Mouse (Mus musculus): ENCODE measurements around the gene Olfr643. TPM values are rescaled to one million over a fixed set of nuclear protein-coding genes. Genes with fewer than 3 reads are reported as not detected.
"Not testable (repeated sequence)": the region's sequence is repeated elsewhere in the genome, so short reads cannot be mapped to it uniquely, and the experiment has no call there.

The Olfr643 gene
- polyA plus RNA-seq, 1 experiment = not detected

- no peaks in the 10 kb centered on the region for H3K27me3 ChIP-seq (ENCODE audit: control insufficient read depth)
- no peak within 1 kb of the TSS for H3K4me3 ChIP-seq (replicated peaks)
- TF ChIP-seq TAL1 (IDR thresholded peaks at IDR 0.05; ENCODE audit: low read length) (no peak), GATA1 (IDR thresholded peaks at IDR 0.05; ENCODE audit: low read length) (no peak)
- no peaks in the 10 kb centered on the region for H3K4me1 ChIP-seq (ENCODE audit: control insufficient read depth)
- H3K36me3 ChIP-seq (ENCODE audit: control insufficient read depth) = no peaks in the 10 kb centered on the region
- H3K9me3 ChIP-seq (ENCODE audit: control insufficient read depth, low read length) = no peaks in the 10 kb centered on the region
These were observed 102.1 kb downstream of the Olfr643 start, which contains the start of gene Olfr641 for GRCm38 (mm10) chr7:104035145-104035544. Gene Olfr641, plus strand, starts transcription at chr7:104035445.

- H3K27me3 ChIP-seq (ENCODE audit: control insufficient read depth) = no peaks in the 10 kb centered on the region
- H3K4me1 ChIP-seq (ENCODE audit: control insufficient read depth) = no peaks in the 10 kb centered on the region
- no peaks in the 10 kb centered on the region for H3K9me3 ChIP-seq (ENCODE audit: control insufficient read depth, low read length)
- no peak overlapping the region for H3K4me3 ChIP-seq (replicated peaks)
- H3K36me3 ChIP-seq (ENCODE audit: control insufficient read depth) = no peaks in the 10 kb centered on the region
- TF ChIP-seq TAL1 (IDR thresholded peaks at IDR 0.05; ENCODE audit: low read length) (no peak), GATA1 (IDR thresholded peaks at IDR 0.05; ENCODE audit: low read length) (no peak)
These were observed 110.2 kb downstream of the Olfr643 start for GRCm38 (mm10) chr7:104026978-104027377.

DNA sequence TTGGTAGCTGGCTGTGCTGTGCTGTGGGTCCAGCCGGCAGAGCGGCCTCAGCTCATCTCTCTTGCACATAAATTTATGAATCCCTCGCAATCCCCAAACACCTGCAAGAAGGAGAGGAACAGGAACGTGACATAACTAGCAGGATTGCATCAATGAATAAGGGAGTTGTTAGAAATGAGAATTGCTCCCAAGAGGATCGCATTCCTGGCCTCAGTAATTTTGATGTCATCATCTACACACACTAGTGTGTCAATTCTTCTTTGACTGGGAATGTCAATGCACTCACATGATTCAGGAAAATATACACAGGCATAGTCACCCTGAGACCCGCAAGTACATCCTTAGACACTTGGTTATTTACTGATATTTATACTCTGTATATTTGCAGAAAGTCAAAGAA, 111.7 kb downstream of the Olfr643 start, which contains the start of gene Olfr640:
TSS of gene Olfr640 (minus strand) at position 101 of the 400 bp plus-strand sequence.
- TF ChIP-seq TAL1 (IDR thresholded peaks at IDR 0.05; ENCODE audit: low read length) (no peak), GATA1 (IDR thresholded peaks at IDR 0.05; ENCODE audit: low read length) (no peak)
- H3K27me3 ChIP-seq (ENCODE audit: control insufficient read depth) = no peaks in the 10 kb centered on the region
- H3K9me3 ChIP-seq (ENCODE audit: control insufficient read depth, low read length) = no peaks in the 10 kb centered on the region
- no peak within 1 kb of the TSS for H3K4me3 ChIP-seq (replicated peaks)
- H3K36me3 ChIP-seq (ENCODE audit: control insufficient read depth) = no peaks in the 10 kb centered on the region
- H3K4me1 ChIP-seq (ENCODE audit: control insufficient read depth) = no peaks in the 10 kb centered on the region

DNA sequence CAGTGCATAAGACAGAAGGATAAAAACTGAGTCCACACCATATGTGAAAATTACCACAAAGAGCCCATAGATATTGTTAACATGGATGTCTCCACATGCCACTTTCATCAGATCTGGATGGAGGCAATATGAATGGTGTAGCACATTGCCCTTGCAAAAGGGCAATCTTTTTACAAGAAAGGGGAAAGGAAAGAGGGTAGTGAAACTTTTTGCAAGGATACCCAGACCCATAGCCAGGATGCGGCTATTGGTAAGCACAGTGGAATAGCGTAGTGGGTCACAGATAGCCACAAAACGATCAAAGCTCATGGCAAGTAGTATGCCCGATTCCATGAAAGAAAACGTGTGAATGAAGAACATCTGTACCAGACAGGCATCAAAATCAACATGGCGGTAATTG, 115.6 kb downstream of the Olfr643 start:
- H3K4me1 ChIP-seq (ENCODE audit: control insufficient read depth) = no peaks in the 10 kb centered on the region
- H3K4me3 ChIP-seq (replicated peaks) = no peak overlapping the region
- no peaks in the 10 kb centered on the region for H3K27me3 ChIP-seq (ENCODE audit: control insufficient read depth)
- no peaks in the 10 kb centered on the region for H3K36me3 ChIP-seq (ENCODE audit: control insufficient read depth)
- TF ChIP-seq TAL1 (IDR thresholded peaks at IDR 0.05; ENCODE audit: low read length) = no peak
- no peak for TF ChIP-seq GATA1 (IDR thresholded peaks at IDR 0.05; ENCODE audit: low read length)
- no peaks in the 10 kb centered on the region for H3K9me3 ChIP-seq (ENCODE audit: control insufficient read depth, low read length)

- no peaks in the 10 kb centered on the region for H3K9me3 ChIP-seq (ENCODE audit: control insufficient read depth, low read length)
- H3K27me3 ChIP-seq (ENCODE audit: control insufficient read depth) = no peaks in the 10 kb centered on the region
- H3K36me3 ChIP-seq (ENCODE audit: control insufficient read depth) = no peaks in the 10 kb centered on the region
- H3K4me1 ChIP-seq (ENCODE audit: control insufficient read depth) = no peaks in the 10 kb centered on the region
- no peak for TF ChIP-seq TAL1 (IDR thresholded peaks at IDR 0.05; ENCODE audit: low read length)
- no peak for TF ChIP-seq GATA1 (IDR thresholded peaks at IDR 0.05; ENCODE audit: low read length)
- no peak overlapping the region for H3K4me3 ChIP-seq (replicated peaks)
These were observed 118.3 kb downstream of the Olfr643 start for GRCm38 (mm10) chr7:104018953-104019352.

DNA sequence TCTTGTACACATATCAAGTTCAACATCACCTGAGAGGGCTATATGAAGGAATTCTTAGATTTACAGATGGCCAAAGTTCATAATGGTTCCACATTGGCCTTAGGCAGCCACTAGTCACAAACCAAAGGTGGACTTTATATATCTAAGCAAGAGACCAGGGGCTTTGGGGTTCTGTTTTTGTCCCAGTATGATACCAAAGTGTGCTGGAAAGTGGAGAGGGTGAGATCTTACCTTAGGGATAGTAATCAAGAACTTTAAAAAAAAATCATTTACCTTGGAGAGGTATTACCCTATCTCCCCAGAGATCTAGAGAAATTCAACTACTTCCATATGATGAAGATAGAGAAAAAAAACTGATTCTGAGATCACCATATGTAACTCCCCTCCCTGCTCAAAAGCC, 120.0 kb downstream of the Olfr643 start, which contains the start of gene Olfr639:
TSS of gene Olfr639 (minus strand) at position 101 of the 400 bp plus-strand sequence.
- H3K4me3 ChIP-seq (replicated peaks) = no peak within 1 kb of the TSS
- TF ChIP-seq TAL1 (IDR thresholded peaks at IDR 0.05; ENCODE audit: low read length) (no peak), GATA1 (IDR thresholded peaks at IDR 0.05; ENCODE audit: low read length) (no peak)
- no peaks in the 10 kb centered on the region for H3K9me3 ChIP-seq (ENCODE audit: control insufficient read depth, low read length)
- H3K4me1 ChIP-seq (ENCODE audit: control insufficient read depth) = no peaks in the 10 kb centered on the region
- H3K27me3 ChIP-seq (ENCODE audit: control insufficient read depth) = no peaks in the 10 kb centered on the region
- no peaks in the 10 kb centered on the region for H3K36me3 ChIP-seq (ENCODE audit: control insufficient read depth)

DNA sequence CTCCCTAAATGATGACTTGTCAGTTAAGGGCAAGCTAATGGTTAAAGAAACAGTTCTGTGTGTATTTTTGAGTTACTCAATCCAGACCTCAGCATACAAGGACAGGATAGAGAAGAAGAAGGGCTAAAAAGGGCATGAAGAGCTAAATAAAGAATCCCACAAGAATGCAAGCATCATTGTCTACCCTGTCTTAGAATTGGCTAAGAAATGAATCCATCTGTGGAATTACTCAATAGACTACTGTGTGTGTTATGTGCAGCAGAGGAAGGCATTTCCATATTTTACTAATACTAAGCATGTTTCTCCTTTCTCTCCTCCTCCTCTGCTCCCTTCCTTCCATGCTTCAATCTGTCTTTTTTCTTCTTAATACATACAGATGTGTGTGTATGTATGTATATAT, 138.1 kb downstream of the Olfr643 start:
- no peaks in the 10 kb centered on the region for H3K9me3 ChIP-seq (ENCODE audit: control insufficient read depth, low read length)
- no peak for TF ChIP-seq GATA1 (IDR thresholded peaks at IDR 0.05; ENCODE audit: low read length)
- TF ChIP-seq TAL1 (IDR thresholded peaks at IDR 0.05; ENCODE audit: low read length) = no peak

DNA sequence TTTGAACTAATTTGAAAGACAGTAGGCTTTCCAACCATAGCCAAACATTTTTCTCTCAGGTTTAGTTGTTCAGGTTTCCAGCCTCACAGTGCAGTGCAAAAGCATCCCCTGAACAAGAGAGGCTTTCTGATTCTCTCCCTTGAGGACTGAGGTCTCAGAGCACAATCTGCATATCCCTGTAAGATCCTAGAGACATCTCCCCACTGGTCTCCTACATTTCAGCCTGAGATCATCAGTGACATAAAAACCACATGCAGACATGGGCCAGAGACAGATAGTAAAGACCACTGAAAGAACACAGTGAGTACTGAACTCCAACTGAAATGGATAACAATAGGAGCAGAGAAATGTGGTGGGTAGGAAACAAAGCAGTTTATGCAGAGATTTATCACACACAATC, 138.8 kb downstream of the Olfr643 start, which contains the start of gene Olfr638:
TSS of gene Olfr638 (plus strand) at position 301 of the 400 bp plus-strand sequence.
- Histone ChIP-seq H3K9me3 (ENCODE audit: control insufficient read depth, low read length) (no peaks in the 10 kb centered on the region), H3K36me3 (ENCODE audit: control insufficient read depth) (no peaks in the 10 kb centered on the region), H3K4me3 (replicated peaks) (no peak within 1 kb of the TSS), H3K27me3 (ENCODE audit: control insufficient read depth) (no peaks in the 10 kb centered on the region), H3K4me1 (ENCODE audit: control insufficient read depth) (no peaks in the 10 kb centered on the region)
- TF ChIP-seq TAL1 (IDR thresholded peaks at IDR 0.05; ENCODE audit: low read length) (no peak), GATA1 (IDR thresholded peaks at IDR 0.05; ENCODE audit: low read length) (no peak)

More for the DNA sequence above, 138.1 kb downstream of the Olfr643 start:
- H3K36me3 ChIP-seq (ENCODE audit: control insufficient read depth) = no peaks in the 10 kb centered on the region
- no peaks in the 10 kb centered on the region for H3K4me1 ChIP-seq (ENCODE audit: control insufficient read depth)
- H3K27me3 ChIP-seq (ENCODE audit: control insufficient read depth) = no peaks in the 10 kb centered on the region
- no peak overlapping the region for H3K4me3 ChIP-seq (replicated peaks)

GRCm38 (mm10) chr7:103971782-103972181, 165.4 kb downstream of the Olfr643 start:
- H3K4me3 ChIP-seq (replicated peaks) = no peak overlapping the region
- H3K36me3 ChIP-seq (ENCODE audit: control insufficient read depth) = no peaks in the 10 kb centered on the region
- H3K9me3 ChIP-seq (ENCODE audit: control insufficient read depth, low read length) = no peaks in the 10 kb centered on the region
- H3K4me1 ChIP-seq (ENCODE audit: control insufficient read depth) = no peaks in the 10 kb centered on the region
- no peaks in the 10 kb centered on the region for H3K27me3 ChIP-seq (ENCODE audit: control insufficient read depth)
- TF ChIP-seq TAL1 (IDR thresholded peaks at IDR 0.05; ENCODE audit: low read length) = no peak
- no peak for TF ChIP-seq GATA1 (IDR thresholded peaks at IDR 0.05; ENCODE audit: low read length)

- Histone ChIP-seq H3K36me3 (ENCODE audit: control insufficient read depth) (no peaks in the 10 kb centered on the region), H3K4me1 (ENCODE audit: control insufficient read depth) (no peaks in the 10 kb centered on the region), H3K9me3 (ENCODE audit: control insufficient read depth, low read length) (no peaks in the 10 kb centered on the region), H3K27me3 (ENCODE audit: control insufficient read depth) (no peaks in the 10 kb centered on the region), H3K4me3 (replicated peaks) (no peak within 1 kb of the TSS)
- TF ChIP-seq TAL1 (IDR thresholded peaks at IDR 0.05; ENCODE audit: low read length) = no peak
- no peak for TF ChIP-seq GATA1 (IDR thresholded peaks at IDR 0.05; ENCODE audit: low read length)
These were observed 166.4 kb downstream of the Olfr643 start, which contains the start of gene Olfr635 for GRCm38 (mm10) chr7:103970852-103971251. Gene Olfr635, plus strand, starts transcription at chr7:103971152.

- H3K4me3 ChIP-seq (replicated peaks); H3K27me3 ChIP-seq (ENCODE audit: control insufficient read depth); H3K4me1 ChIP-seq (ENCODE audit: control insufficient read depth); H3K9me3 ChIP-seq (ENCODE audit: control insufficient read depth, low read length); H3K36me3 ChIP-seq (ENCODE audit: control insufficient read depth): not testable (repeated sequence)
These were observed 170.3 kb downstream of the Olfr643 start for GRCm38 (mm10) chr7:103966873-103967272.
